Mouse (Mus musculus) liver, embryonic 14.5 days (tissue): ENCODE measurements around the gene Ppard.

Experiments
- CTCF ChIP-seq: IDR thresholded peaks from 2 replicates; pipeline ENCODE4 v1.5.1; 2016; ENCODE audit warnings: antibody characterized with exemption, low read depth, control low read depth
- EP300 ChIP-seq: IDR thresholded peaks from 2 replicates; pipeline ENCODE4 v1.6.1; 2016; ENCODE audit warnings: antibody characterized with exemption, low read depth

DNA sequence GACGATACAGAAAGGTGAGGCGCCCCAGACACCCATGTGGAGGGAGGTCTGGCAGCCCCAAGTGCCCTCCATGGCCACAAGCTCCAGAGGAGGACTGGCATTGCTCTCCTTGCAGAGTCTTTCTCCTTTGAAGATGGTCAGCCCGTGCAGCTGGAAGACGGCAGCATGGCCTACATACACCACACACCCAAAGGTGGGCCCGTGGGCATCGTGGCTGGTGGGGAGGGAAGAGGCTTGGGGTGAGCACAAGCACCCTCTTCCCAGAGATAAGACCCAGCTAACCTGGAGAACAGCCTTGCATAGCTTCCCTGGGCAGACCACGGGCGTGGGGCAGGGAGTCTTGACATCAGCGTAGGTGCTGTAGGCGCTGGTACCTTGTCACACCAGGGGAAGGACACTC is 37.5 kb upstream of the Ppard start:
- TF ChIP-seq CTCF, result no peak
- TF ChIP-seq EP300, result no peak
